Mouse (Mus musculus) stomach, postnatal 0 days (tissue): ENCODE results near the gene Hmx2.

ENCODE experiments used
- CTCF ChIP-seq: IDR thresholded peaks from 2 replicates; pipeline ENCODE4 v1.5.1; 2016; ENCODE audit warnings: antibody characterized with exemption, low read depth, mild to moderate bottlenecking, moderate library complexity
- EP300 ChIP-seq: optimal IDR thresholded peaks from 2 replicates; pipeline ENCODE3; 2016; ENCODE audit warnings: antibody characterized with exemption

DNA sequence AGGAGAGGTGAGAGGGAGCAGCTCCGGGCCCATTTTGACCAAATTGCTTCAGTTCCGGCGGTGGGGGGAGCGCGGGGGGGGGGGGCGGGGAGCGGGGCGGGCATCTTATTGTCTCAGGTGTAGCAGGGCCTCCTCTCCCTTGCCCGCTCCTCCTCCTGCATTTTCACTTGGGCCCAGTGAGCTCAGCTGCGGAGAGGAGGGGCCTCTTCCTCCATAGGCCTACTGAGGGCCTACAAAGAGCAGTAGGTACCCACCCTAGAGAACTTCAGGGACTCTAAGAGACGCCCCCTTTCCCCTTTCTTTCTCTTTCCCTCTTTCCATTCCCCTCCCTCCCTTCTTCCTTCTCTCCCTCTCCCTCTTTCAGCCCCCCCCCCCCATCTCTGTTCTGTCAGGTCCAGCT lies 54.6 kb downstream of the Hmx2 start:
- TF ChIP-seq CTCF = no peak
- TF ChIP-seq EP300 = no peak
